Mouse (Mus musculus): ENCODE data around the gene Exoc6. TPM values are rescaled to one million over a fixed set of nuclear protein-coding genes. Genes with fewer than 3 reads are reported as not detected.

Gene Exoc6
- polyA plus RNA-seq, 1 experiment from 2014 or later: 21.7 TPM

GRCm38 (mm10) chr19:37703902-37704509, 153.8 kb downstream of the Exoc6 start:
- 3% methylated on average over 3 of the region's 3 CpGs for WGBS
- Histone ChIP-seq H3K9ac (no peak overlapping the region), H3K4me2 (no peak overlapping the region), H3K4me1 (replicated peaks) (peaks cover 6% of the 10 kb centered on the region), H3K27ac (ENCODE audit: poor library complexity, severe bottlenecking) (no peak overlapping the region), H3K36me3 (no peaks in the 10 kb centered on the region), H3K4me3 (no peak overlapping the region), H3K27me3 (replicated peaks) (peaks cover 59% of the 10 kb centered on the region), H3K9me3 (replicated peaks) (no peaks in the 10 kb centered on the region)
- no peak for ATAC-seq (ENCODE audit: insufficient number of reproducible peaks, low FRiP score)

- H3K27me3 ChIP-seq (replicated peaks): peaks cover 41% of the 10 kb centered on the region
- WGBS: 86% methylated on average over 5 of the region's 5 CpGs
Observed at GRCm38 (mm10) chr19:37705722-37706121, 155.5 kb downstream of the Exoc6 start.

GRCm38 (mm10) chr19:37714681-37715080, 164.5 kb downstream of the Exoc6 start:
- Histone ChIP-seq H3K9ac (no peak overlapping the region), H3K4me3 (no peak overlapping the region), H3K9me3 (replicated peaks) (no peaks in the 10 kb centered on the region; the same call in 1 of the 2 replicates), H3K27ac (ENCODE audit: poor library complexity, severe bottlenecking) (no peak overlapping the region), H3K27me3 (replicated peaks) (no peaks in the 10 kb centered on the region), H3K4me1 (replicated peaks) (0 out of 2 replicates have a peak, but pooled peaks cover 3% of the 10 kb centered on the region), H3K4me2 (no peak overlapping the region), H3K36me3 (no peaks in the 10 kb centered on the region)
- WGBS: 55% methylated on average over 10 of the region's 10 CpGs
- no peak for ATAC-seq (ENCODE audit: insufficient number of reproducible peaks, low FRiP score)

More at GRCm38 (mm10) chr19:37705722-37706121, 155.5 kb downstream of the Exoc6 start:
- Histone ChIP-seq H3K4me3 (no peak overlapping the region), H3K9ac (no peak overlapping the region), H3K4me2 (no peak overlapping the region), H3K27ac (ENCODE audit: poor library complexity, severe bottlenecking) (no peak overlapping the region), H3K36me3 (no peaks in the 10 kb centered on the region), H3K4me1 (replicated peaks) (peaks cover 5% of the 10 kb centered on the region), H3K9me3 (replicated peaks) (no peaks in the 10 kb centered on the region; the same call in 1 of the 2 replicates)
- ATAC-seq (ENCODE audit: insufficient number of reproducible peaks, low FRiP score): no peak

- H3K9ac ChIP-seq: no peak overlapping the region
- no peaks in the 10 kb centered on the region for H3K36me3 ChIP-seq
- no peak overlapping the region for H3K4me3 ChIP-seq
- no peaks in the 10 kb centered on the region for H3K9me3 ChIP-seq (replicated peaks)
- H3K27me3 ChIP-seq (replicated peaks): no peaks in the 10 kb centered on the region
- no peak overlapping the region for H3K4me2 ChIP-seq
- 35% methylated on average over 1 of the region's 1 CpGs for WGBS
- 0 out of 2 replicates have a peak, but pooled peaks cover 3% of the 10 kb centered on the region for H3K4me1 ChIP-seq (replicated peaks)
- no peak overlapping the region for H3K27ac ChIP-seq (ENCODE audit: poor library complexity, severe bottlenecking)
- no peak for ATAC-seq (ENCODE audit: insufficient number of reproducible peaks, low FRiP score)
Observed at GRCm38 (mm10) chr19:37715980-37716379, 165.8 kb downstream of the Exoc6 start.

GRCm38 (mm10) chr19:37716524-37717175, 166.4 kb downstream of the Exoc6 start:
- 0 out of 2 replicates have a peak, but pooled peaks cover 3% of the 10 kb centered on the region for H3K4me1 ChIP-seq (replicated peaks)
- H3K27ac ChIP-seq (ENCODE audit: poor library complexity, severe bottlenecking): no peak overlapping the region
- H3K36me3 ChIP-seq: no peaks in the 10 kb centered on the region
- no peak for ATAC-seq (ENCODE audit: insufficient number of reproducible peaks, low FRiP score)
- H3K9me3 ChIP-seq (replicated peaks): no peaks in the 10 kb centered on the region
- 72% methylated on average over 12 of the region's 12 CpGs for WGBS
- no peak overlapping the region for H3K4me2 ChIP-seq
- no peaks in the 10 kb centered on the region for H3K27me3 ChIP-seq (replicated peaks)
- H3K4me3 ChIP-seq: no peak overlapping the region
- H3K9ac ChIP-seq: no peak overlapping the region

- Histone ChIP-seq H3K27ac (ENCODE audit: poor library complexity, severe bottlenecking) (no peak overlapping the region), H3K9me3 (replicated peaks) (no peaks in the 10 kb centered on the region), H3K4me3 (no peak overlapping the region), H3K4me2 (no peak overlapping the region), H3K9ac (no peak overlapping the region), H3K36me3 (no peaks in the 10 kb centered on the region), H3K27me3 (replicated peaks) (no peaks in the 10 kb centered on the region), H3K4me1 (replicated peaks) (0 out of 2 replicates have a peak, but pooled peaks cover 3% of the 10 kb centered on the region)
- WGBS: 3% methylated on average over 1 of the region's 1 CpGs
- ATAC-seq (ENCODE audit: insufficient number of reproducible peaks, low FRiP score): no peak
Observed at GRCm38 (mm10) chr19:37719166-37719565, 168.9 kb downstream of the Exoc6 start.

- H3K36me3 ChIP-seq: no peaks in the 10 kb centered on the region
- 95% methylated on average over 5 of the region's 5 CpGs for WGBS
- 0 out of 2 replicates have a peak, but pooled peaks cover 3% of the 10 kb centered on the region for H3K27me3 ChIP-seq (replicated peaks)
- no peaks in the 10 kb centered on the region for H3K9me3 ChIP-seq (replicated peaks)
- no peak overlapping the region for H3K27ac ChIP-seq (ENCODE audit: poor library complexity, severe bottlenecking)
- H3K9ac ChIP-seq: no peak overlapping the region
- no peaks in the 10 kb centered on the region for H3K4me1 ChIP-seq (replicated peaks)
- ATAC-seq (ENCODE audit: insufficient number of reproducible peaks, low FRiP score): no peak
- no peak overlapping the region for H3K4me2 ChIP-seq
- no peak overlapping the region for H3K4me3 ChIP-seq
Observed at GRCm38 (mm10) chr19:37724591-37724990, 174.4 kb downstream of the Exoc6 start.

- H3K27me3 ChIP-seq (replicated peaks): 0 out of 2 replicates have a peak, but pooled peaks cover 3% of the 10 kb centered on the region
- H3K9ac ChIP-seq: no peak overlapping the region
- no peak overlapping the region for H3K4me3 ChIP-seq
- H3K4me1 ChIP-seq (replicated peaks): no peaks in the 10 kb centered on the region
- no peak for ATAC-seq (ENCODE audit: insufficient number of reproducible peaks, low FRiP score)
- H3K4me2 ChIP-seq: no peak overlapping the region
- WGBS: 86% methylated on average over 7 of the region's 7 CpGs
- 0 out of 2 replicates have a peak, but pooled peaks cover 3% of the 10 kb centered on the region for H3K9me3 ChIP-seq (replicated peaks)
- H3K27ac ChIP-seq (ENCODE audit: poor library complexity, severe bottlenecking): no peak overlapping the region
- no peaks in the 10 kb centered on the region for H3K36me3 ChIP-seq
Observed at GRCm38 (mm10) chr19:37726585-37726984, 176.4 kb downstream of the Exoc6 start.

GRCm38 (mm10) chr19:37727366-37727765, 177.1 kb downstream of the Exoc6 start:
- H3K36me3 ChIP-seq: no peaks in the 10 kb centered on the region
- no peak overlapping the region for H3K9ac ChIP-seq
- 97% methylated on average over 2 of the region's 2 CpGs for WGBS
- no peak overlapping the region for H3K4me2 ChIP-seq
- no peaks in the 10 kb centered on the region for H3K4me1 ChIP-seq (replicated peaks)
- ATAC-seq (ENCODE audit: insufficient number of reproducible peaks, low FRiP score): no peak
- no peak overlapping the region for H3K4me3 ChIP-seq
- 0 out of 2 replicates have a peak, but pooled peaks cover 3% of the 10 kb centered on the region for H3K27me3 ChIP-seq (replicated peaks)
- H3K27ac ChIP-seq (ENCODE audit: poor library complexity, severe bottlenecking): no peak overlapping the region
- 0 out of 2 replicates have a peak, but pooled peaks cover 3% of the 10 kb centered on the region for H3K9me3 ChIP-seq (replicated peaks)

Data from heart, embryonic 12.5 days (tissue).